Mouse (Mus musculus) ES-Bruce4 (cell line): ENCODE results near the gene Cdca3.
"Not testable (repeated sequence)": the region's sequence is repeated elsewhere in the genome, so short reads cannot be mapped to it uniquely, and the experiment has no call there.

Experiments used
- CTCF ChIP-seq: IDR thresholded peaks from one replicate; pipeline ENCODE4 v1.8.1; 2011; ENCODE audit warnings: low read depth, low read length
- EP300 ChIP-seq: IDR thresholded peaks from 2 replicates; pipeline ENCODE4 v1.6.1; 2011; ENCODE audit warnings: low read depth, low read length; ENCODE audit not compliant: insufficient read depth
- POLR2A ChIP-seq: IDR thresholded peaks from one replicate; pipeline ENCODE4 v1.8.1; 2011; ENCODE audit warnings: low read length; ENCODE audit not compliant: insufficient read depth

DNA sequence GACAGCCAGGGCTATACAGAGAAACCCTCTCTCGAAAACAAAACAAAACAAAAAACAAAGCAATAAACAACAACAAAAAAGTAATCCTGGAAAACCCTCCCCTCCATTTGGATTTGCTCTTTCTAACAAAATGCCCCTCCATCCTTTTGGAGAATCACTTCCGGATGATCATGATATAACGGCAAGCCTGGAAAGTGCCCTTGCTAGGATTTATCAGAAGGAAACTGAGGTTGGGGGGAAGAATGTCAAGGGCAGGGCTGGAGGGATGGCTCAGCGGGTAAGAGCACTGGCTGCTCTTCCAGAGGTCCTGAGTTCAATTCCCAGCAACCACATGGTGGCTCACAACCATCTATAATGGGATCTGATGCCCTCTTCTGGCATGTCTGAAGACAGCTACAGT lies 25.7 kb upstream of the Cdca3 start:
- TF ChIP-seq POLR2A, CTCF, EP300: not testable (repeated sequence)
